Mouse (Mus musculus) cerebellum, adult 2 months (tissue): ENCODE measurements around the gene BC052040. TPM values are rescaled to one million over a fixed set of nuclear protein-coding genes. Genes with fewer than 3 reads are reported as not detected.

Source experiments
- DNase-seq, 2 experiments: peaks; one replicate each; pipeline ENCODE4 v3.0.0; 2021
- H3K27ac ChIP-seq: fragments of 200-500 bp; 2 replicates; pipeline ENCODE4 v1.5.1; 2012; ENCODE audit warnings: low read length, control low read depth, inconsistent platforms; ENCODE audit not compliant: insufficient read depth
- H3K27me3 ChIP-seq: fragments of 200-500 bp; 2 replicates; pipeline ENCODE4 v1.6.1; 2012; ENCODE audit warnings: inconsistent platforms, mild to moderate bottlenecking, low read length, moderate library complexity; ENCODE audit not compliant: control insufficient read depth, insufficient read depth
- H3K4me1 ChIP-seq: fragments of 200-500 bp; 2 replicates; pipeline ENCODE4 v1.6.1; 2011; ENCODE audit warnings: low read length; ENCODE audit not compliant: control insufficient read depth, insufficient read depth
- H3K4me3 ChIP-seq: fragments of 200-500 bp; replicated peaks from 2 replicates; pipeline ENCODE3; 2011; ENCODE audit warnings: mild to moderate bottlenecking, low read depth, low read length, control low read depth; ENCODE audit not compliant: insufficient read depth
- CTCF ChIP-seq: fragments of 200-500 bp; IDR thresholded peaks from 2 replicates; pipeline ENCODE4 v1.5.1; 2011; ENCODE audit warnings: low read depth, mild to moderate bottlenecking, control low read depth, low read length, moderate library complexity, borderline replicate concordance; ENCODE audit not compliant: insufficient read depth
- POLR2A ChIP-seq: fragments of 200-500 bp; IDR thresholded peaks from 2 replicates; pipeline ENCODE4 v1.6.1; 2011; ENCODE audit warnings: low read length, control low read depth, borderline replicate concordance; ENCODE audit not compliant: insufficient read depth
- WGBS: fragments of 180-500 bp; shearing (Covaris S2); methylation state at CpG from one replicate; pipeline ENCODE4 v1.1.7; 2018; 5-methylcytosine and 5-hydroxymethylcytosine counted together
- polyA plus RNA-seq: library from polyadenylated mRNA; depleted of rRNA; stranded (reverse); fragments of >200 nt; gene quantifications from 2 replicates; pipeline ENCODE4 v1.2.3, GENCODE M21; 2012

BC052040 gene
- polyA plus RNA-seq, 1 experiment: 7.4 TPM

GRCm38 (mm10) chr2:115609020-115609419 lies 27.5 kb downstream of the BC052040 start:
- 91% methylated on average over 3 of the region's 3 CpGs for WGBS
- H3K27ac ChIP-seq: no peak overlapping the region

GRCm38 (mm10) chr2:115610092-115610491 lies 28.6 kb downstream of the BC052040 start:
- Histone ChIP-seq H3K27me3 (no peaks in the 10 kb centered on the region), H3K4me3 (no peak overlapping the region), H3K27ac (no peak overlapping the region), H3K4me1 (no peaks in the 10 kb centered on the region)
- DNase-seq: no peak
- TF ChIP-seq POLR2A: no peak
- no peak for TF ChIP-seq CTCF
- 88% methylated on average over 2 of the region's 2 CpGs for WGBS

More at GRCm38 (mm10) chr2:115609020-115609419, 27.5 kb downstream of the BC052040 start:
- H3K4me3 ChIP-seq: no peak overlapping the region
- DNase-seq: no peak
- H3K4me1 ChIP-seq: no peaks in the 10 kb centered on the region
- no peaks in the 10 kb centered on the region for H3K27me3 ChIP-seq
- no peak for TF ChIP-seq POLR2A
- no peak for TF ChIP-seq CTCF

- 95% methylated on average over 6 of the region's 6 CpGs for WGBS
- Histone ChIP-seq H3K4me1 (no peaks in the 10 kb centered on the region), H3K27me3 (no peaks in the 10 kb centered on the region), H3K4me3 (no peak overlapping the region), H3K27ac (no peak overlapping the region)
- TF ChIP-seq POLR2A (no peak), CTCF (no peak)
- no peak for DNase-seq
Measured at GRCm38 (mm10) chr2:115610503-115610902, 29.0 kb downstream of the BC052040 start.

GRCm38 (mm10) chr2:115613830-115614520 lies 32.5 kb downstream of the BC052040 start:
- DNase-seq: no peak
- no peak for TF ChIP-seq CTCF
- TF ChIP-seq POLR2A: no peak
- H3K4me1 ChIP-seq: no peaks in the 10 kb centered on the region
- no peak overlapping the region for H3K4me3 ChIP-seq
- no peak overlapping the region for H3K27ac ChIP-seq
- no peaks in the 10 kb centered on the region for H3K27me3 ChIP-seq
- 96% methylated on average over 3 of the region's 3 CpGs for WGBS

GRCm38 (mm10) chr2:115628471-115628870 lies 47.0 kb downstream of the BC052040 start:
- no peak overlapping the region for H3K4me3 ChIP-seq
- TF ChIP-seq CTCF (no peak), POLR2A (no peak)
- H3K27me3 ChIP-seq: no peaks in the 10 kb centered on the region
- no peak for DNase-seq
- no peak overlapping the region for H3K27ac ChIP-seq
- no peaks in the 10 kb centered on the region for H3K4me1 ChIP-seq
- WGBS: 87% methylated on average over 4 of the region's 4 CpGs

GRCm38 (mm10) chr2:115631031-115631434 lies 49.5 kb downstream of the BC052040 start:
- no peaks in the 10 kb centered on the region for H3K27me3 ChIP-seq
- H3K4me1 ChIP-seq: no peaks in the 10 kb centered on the region
- WGBS: 39% methylated on average over 5 of the region's 5 CpGs
- no peak overlapping the region for H3K4me3 ChIP-seq
- H3K27ac ChIP-seq: no peak overlapping the region
- TF ChIP-seq CTCF (no peak), POLR2A (no peak)
- DNase-seq: no peak

GRCm38 (mm10) chr2:115631826-115632225 lies 50.3 kb downstream of the BC052040 start:
- WGBS: 94% methylated on average over 4 of the region's 4 CpGs
- TF ChIP-seq POLR2A (no peak), CTCF (no peak)
- H3K27ac ChIP-seq: no peak overlapping the region

GRCm38 (mm10) chr2:115650203-115650602 lies 68.7 kb downstream of the BC052040 start:
- TF ChIP-seq POLR2A (no peak), CTCF (no peak)
- H3K27me3 ChIP-seq: no peaks in the 10 kb centered on the region
- 95% methylated on average over 2 of the region's 2 CpGs for WGBS
- no peak overlapping the region for H3K4me3 ChIP-seq
- H3K4me1 ChIP-seq: no peaks in the 10 kb centered on the region
- no peak for DNase-seq
- H3K27ac ChIP-seq: no peak overlapping the region

More at GRCm38 (mm10) chr2:115631826-115632225, 50.3 kb downstream of the BC052040 start:
- Histone ChIP-seq H3K4me1 (no peaks in the 10 kb centered on the region), H3K4me3 (no peak overlapping the region), H3K27me3 (no peaks in the 10 kb centered on the region)
- no peak for DNase-seq
